Comparison of ENCODE assay signal across 9 mouse cellular contexts in the genomic region with DNA sequence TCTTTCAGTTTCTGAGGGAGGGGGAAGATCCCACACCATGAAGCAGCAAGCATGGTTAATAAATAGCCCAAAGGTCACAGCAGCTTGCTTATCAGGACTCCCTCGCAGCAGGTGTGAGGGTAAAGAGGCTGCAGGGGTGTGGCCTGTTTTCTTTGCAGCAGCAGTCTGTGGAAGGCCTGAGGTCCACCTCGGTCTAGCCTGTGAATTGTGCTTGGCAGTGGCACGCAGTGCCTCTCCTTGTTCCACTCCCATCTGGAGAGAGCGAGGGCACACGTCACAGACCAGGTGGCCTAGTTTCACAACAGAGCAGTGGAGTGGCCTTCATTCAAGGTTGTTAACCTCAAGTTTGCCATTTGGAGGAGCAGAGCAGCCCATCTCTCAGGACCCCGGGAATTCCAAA. TPM values are rescaled to one million over a fixed set of nuclear protein-coding genes. Genes with fewer than 3 reads are reported as not detected.
DNase-seq lines count a peak whose midpoint lies in the region; ATAC-seq and TF ChIP-seq lines count a peak whose summit lies in the region.
"Had no signal": no experiment of that assay in that cellular context is flagged by ENCODE, and none has a peak within 500 bp of the region (broad histone marks: within the 10 kb centered on the region; RNA-seq: fewer than 3 reads in every experiment).

No protein-coding gene starts in this region.

- peak overlapping the region; percentile 20; the same call in 1 of the 2 replicates for H3K27ac ChIP-seq in forebrain, embryonic 10.5 days
- no peak overlapping the region for H3K27ac ChIP-seq in forebrain, embryonic 12.5 days
- no peak overlapping the region for H3K27ac ChIP-seq in lung, embryonic 16.5 days (ENCODE audit: low read length)
- no peak overlapping the region for H3K27ac ChIP-seq in thymus, adult 2 months (ENCODE audit: control insufficient read depth, insufficient read depth, low read length)
- H3K27ac ChIP-seq: hindbrain, embryonic 15.5 days had no signal

- H3K36me3 ChIP-seq in forebrain, embryonic 10.5 days (replicated peaks), result no peaks in the 10 kb centered on the region
- no peaks in the 10 kb centered on the region for H3K36me3 ChIP-seq in forebrain, embryonic 12.5 days (replicated peaks)
- no peaks in the 10 kb centered on the region for H3K36me3 ChIP-seq in lung, embryonic 16.5 days (ENCODE audit: control insufficient read depth, insufficient read depth, low read length)
- H3K36me3 ChIP-seq in thymus, adult 2 months (ENCODE audit: control insufficient read depth, insufficient read depth, low read length), result no peaks in the 10 kb centered on the region
- H3K36me3 ChIP-seq: hindbrain, embryonic 15.5 days had no signal

- H3K4me3 ChIP-seq in forebrain, embryonic 10.5 days, result no peak overlapping the region
- H3K4me3 ChIP-seq in forebrain, embryonic 12.5 days (replicated peaks), result no peak overlapping the region
- H3K4me3 ChIP-seq in lung, embryonic 16.5 days (ENCODE audit: low read length), result no peak overlapping the region
- no peak overlapping the region for H3K4me3 ChIP-seq in thymus, adult 2 months (ENCODE audit: control insufficient read depth, insufficient read depth, low read length)
- H3K4me3 ChIP-seq: hindbrain, embryonic 15.5 days had no signal

- H3K9ac ChIP-seq in forebrain, embryonic 12.5 days, result no peak overlapping the region
- H3K9ac ChIP-seq in lung, embryonic 16.5 days (ENCODE audit: low read length), result no peak overlapping the region
- H3K9ac ChIP-seq: hindbrain, embryonic 15.5 days had no signal

- 60% methylated on average over 6 of the region's 6 CpGs for WGBS in forebrain, embryonic 10.5 days
- WGBS in forebrain, embryonic 12.5 days, result 59% methylated on average over 6 of the region's 6 CpGs
- WGBS in lung, embryonic 16.5 days, result 37% methylated on average over 6 of the region's 6 CpGs
- 74% methylated on average over 6 of the region's 6 CpGs for whole genome bisulfite sequencing in thymus, adult 2 months

- TF ChIP-seq POLR2A in thymus, adult 2 months (IDR thresholded peaks at IDR 0.05; ENCODE audit: control insufficient read depth, extremely low read depth, insufficient read depth, low read length, poor library complexity), result no peak

- no peaks in the 10 kb centered on the region for H3K9me3 ChIP-seq in forebrain, embryonic 10.5 days
- no peaks in the 10 kb centered on the region for H3K9me3 ChIP-seq in forebrain, embryonic 12.5 days
- no peaks in the 10 kb centered on the region for H3K9me3 ChIP-seq in lung, embryonic 16.5 days (ENCODE audit: control insufficient read depth, low read length)
- H3K9me3 ChIP-seq: hindbrain, embryonic 15.5 days had no signal

- H3K4me1 ChIP-seq in forebrain, embryonic 10.5 days, result peaks cover 16% of the 10 kb centered on the region
- H3K4me1 ChIP-seq in forebrain, embryonic 12.5 days, result peaks cover 4% of the 10 kb centered on the region; the same call in 1 of the 2 replicates
- 0 out of 2 replicates have a peak, but pooled peaks cover 2% of the 10 kb centered on the region for H3K4me1 ChIP-seq in lung, embryonic 16.5 days (replicated peaks; ENCODE audit: control insufficient read depth, insufficient read depth, low read length)
- H3K4me1 ChIP-seq in thymus, adult 2 months (replicated peaks; ENCODE audit: control insufficient read depth, insufficient read depth, low read length), result no peaks in the 10 kb centered on the region

- TF ChIP-seq CTCF in thymus, adult 2 months (IDR thresholded peaks at IDR 0.05; ENCODE audit: borderline replicate concordance, control insufficient read depth, extremely low read depth, insufficient read depth, low read length, poor library complexity), result no peak

- ATAC-seq in forebrain, embryonic 12.5 days (ENCODE audit: low FRiP score), result no peak
- ATAC-seq in lung, embryonic 16.5 days (ENCODE audit: low read depth), result peak; percentile 85

- no peak for DNase-seq in forebrain, embryonic 10.5 days (ENCODE audit: extremely low spot score, low spot score)
- DNase-seq in adrenal gland, postnatal 14 days, result peak; percentile 71
- peak; percentile 60 to 79 for DNase-seq in kidney, adult 8-10 months
- DNase-seq in right cerebral cortex, adult 18-20 months, result no peak
- DNase-seq in spleen, postnatal 10 days (ENCODE audit: low spot score in 2 of 2), result no peak
- no peak for DNase-seq in thymus, adult 2 months

- H3K27me3 ChIP-seq in forebrain, embryonic 10.5 days (ENCODE audit: poor library complexity, severe bottlenecking), result no peaks in the 10 kb centered on the region
- H3K27me3 ChIP-seq in forebrain, embryonic 12.5 days, result no peaks in the 10 kb centered on the region
- no peaks in the 10 kb centered on the region for H3K27me3 ChIP-seq in lung, embryonic 16.5 days (ENCODE audit: control insufficient read depth, insufficient read depth, low read depth, low read length)
- H3K27me3 ChIP-seq in thymus, adult 2 months (ENCODE audit: control insufficient read depth, insufficient read depth, low read length), result no peaks in the 10 kb centered on the region
- H3K27me3 ChIP-seq: hindbrain, embryonic 15.5 days had no signal

- H3K4me2 ChIP-seq in forebrain, embryonic 12.5 days, result no peak overlapping the region
- H3K4me2 ChIP-seq in lung, embryonic 16.5 days (ENCODE audit: low read depth, low read length), result no peak overlapping the region
- H3K4me2 ChIP-seq: hindbrain, embryonic 15.5 days had no signal

RNA-seq across cellular contexts. Expression of gene Adpgk, which starts 19.6 kb away (rescaled TPM):
- polyA plus RNA-seq in forebrain, embryonic 10.5 days (2016; fragmentation: Nextera tagmentation; extraction: Ambion mirVana), result 34.7 and 40.9 TPM in 2 replicates
- 28.4 and 29.0 TPM in 2 replicates for polyA plus RNA-seq in forebrain, embryonic 12.5 days (2016; fragmentation: Nextera tagmentation; extraction: Ambion mirVana)
- total RNA-seq in adrenal gland, postnatal 14 days (2021), result 24.9 and 28.8 TPM in 2 replicates
- polyA plus RNA-seq in lung, embryonic 16.5 days (2015; fragmentation: Nextera tagmentation; extraction: Ambion mirVana), result 34.5 and 38.3 TPM in 2 replicates
- 20.2 and 24.8 TPM in 2 replicates for polyA plus RNA-seq in thymus, adult 2 months (2012; rRNA removed)

Comparison
In these comparisons a context has a peak if more than half of its experiments do, and no peak if none do; other contexts are left out.
1. DNase-seq: peak in adrenal gland, postnatal 14 days (single experiment) and kidney, adult 8-10 months (2 of 2); none in forebrain, embryonic 10.5 days (single experiment), right cerebral cortex, adult 18-20 months (single experiment), spleen, postnatal 10 days (0 of 2) and thymus, adult 2 months (single experiment).